Mouse (Mus musculus): ENCODE data around the gene Fam131b.

The Fam131b gene

GRCm38 (mm10) chr6:42355794-42356600 lies 31.6 kb upstream of the Fam131b start:
- no peak for DNase-seq (ENCODE audit: low read depth)

- no peak for DNase-seq (ENCODE audit: low read depth)
Observed at GRCm38 (mm10) chr6:42355366-42355765, 30.9 kb upstream of the Fam131b start.

GRCm38 (mm10) chr6:42354076-42355019 lies 29.9 kb upstream of the Fam131b start:
- no peak for DNase-seq (ENCODE audit: low read depth)

- peak; percentile 64 for DNase-seq (ENCODE audit: low read depth)
Observed at GRCm38 (mm10) chr6:42353180-42353579, 28.7 kb upstream of the Fam131b start.

- DNase-seq (ENCODE audit: low read depth) = no peak
Observed at GRCm38 (mm10) chr6:42352486-42352846, 28.0 kb upstream of the Fam131b start.

- DNase-seq (ENCODE audit: low read depth) = no peak
Observed at GRCm38 (mm10) chr6:42351776-42352485, 27.5 kb upstream of the Fam131b start.

- DNase-seq (ENCODE audit: low read depth) = no peak
Observed at GRCm38 (mm10) chr6:42350968-42351775, 26.7 kb upstream of the Fam131b start.

GRCm38 (mm10) chr6:42350021-42350967 lies 25.9 kb upstream of the Fam131b start:
- DNase-seq (ENCODE audit: low read depth) = no peak

GRCm38 (mm10) chr6:42349426-42350020 lies 25.1 kb upstream of the Fam131b start, which contains the start of gene Zyx:
Gene Zyx, plus strand, starts transcription at chr6:42349630.
- peak; percentile 87 for DNase-seq (ENCODE audit: low read depth)

- peak; percentile 71 for DNase-seq (ENCODE audit: low read depth)
Observed at GRCm38 (mm10) chr6:42349006-42349425, 24.6 kb upstream of the Fam131b start.

- no peak for DNase-seq (ENCODE audit: low read depth)
Observed at GRCm38 (mm10) chr6:42348281-42349005, 24.0 kb upstream of the Fam131b start.

- DNase-seq (ENCODE audit: low read depth) = no peak
Observed at GRCm38 (mm10) chr6:42344255-42344654, 19.8 kb upstream of the Fam131b start.

- DNase-seq (ENCODE audit: low read depth) = no peak
Observed at GRCm38 (mm10) chr6:42343361-42344120, 19.1 kb upstream of the Fam131b start.

GRCm38 (mm10) chr6:42342171-42342570 lies 17.7 kb upstream of the Fam131b start:
- DNase-seq (ENCODE audit: low read depth) = no peak

GRCm38 (mm10) chr6:42339981-42340380 lies 15.5 kb upstream of the Fam131b start:
- no peak for DNase-seq (ENCODE audit: low read depth)

GRCm38 (mm10) chr6:42339189-42339588 lies 14.7 kb upstream of the Fam131b start:
- DNase-seq (ENCODE audit: low read depth) = no peak

GRCm38 (mm10) chr6:42330946-42331345 lies 6.5 kb upstream of the Fam131b start:
- no peak for DNase-seq (ENCODE audit: low read depth)

GRCm38 (mm10) chr6:42330216-42330615 lies 5.8 kb upstream of the Fam131b start:
- no peak for DNase-seq (ENCODE audit: low read depth)
